Mouse (Mus musculus) cortical plate, adult 2 months (tissue): Measurements from ENCODE around the gene Slc9a4. TPM values are rescaled to one million over a fixed set of nuclear protein-coding genes. Genes with fewer than 3 reads are reported as not detected.

Experiments used
- H3K27ac ChIP-seq: fragments of 200-500 bp; 2 replicates; pipeline ENCODE4 v1.5.1; 2012; ENCODE audit warnings: low read length, control low read depth, inconsistent platforms; ENCODE audit not compliant: insufficient read depth
- H3K4me1 ChIP-seq: fragments of 200-500 bp; 2 replicates; pipeline ENCODE4 v1.6.1; 2011; ENCODE audit warnings: low read length; ENCODE audit not compliant: control insufficient read depth, insufficient read depth
- H3K4me3 ChIP-seq: fragments of 200-500 bp; 2 replicates; pipeline ENCODE4 v1.5.1; 2011; ENCODE audit warnings: mild to moderate bottlenecking, low read length, control low read depth; ENCODE audit not compliant: insufficient read depth
- CTCF ChIP-seq: fragments of 200-500 bp; IDR thresholded peaks from 2 replicates; pipeline ENCODE4 v1.5.1; 2011; ENCODE audit warnings: mild to moderate bottlenecking, control low read depth, low read length; ENCODE audit not compliant: insufficient read depth; ENCODE audit errors: extremely low read depth
- POLR2A ChIP-seq: fragments of 200-500 bp; IDR thresholded peaks from 2 replicates; pipeline ENCODE4 v1.6.1; 2011; ENCODE audit warnings: mild to moderate bottlenecking, low read length, control low read depth; ENCODE audit not compliant: insufficient read depth; ENCODE audit errors: extremely low read depth
- polyA plus RNA-seq: library from polyadenylated mRNA; depleted of rRNA; stranded (reverse); fragments of >200 nt; gene quantifications from 2 replicates; pipeline ENCODE4 v1.2.3, GENCODE M21; 2012; rRNA removed

Slc9a4 gene
- polyA plus RNA-seq, 1 experiment, result 0.33 TPM

DNA sequence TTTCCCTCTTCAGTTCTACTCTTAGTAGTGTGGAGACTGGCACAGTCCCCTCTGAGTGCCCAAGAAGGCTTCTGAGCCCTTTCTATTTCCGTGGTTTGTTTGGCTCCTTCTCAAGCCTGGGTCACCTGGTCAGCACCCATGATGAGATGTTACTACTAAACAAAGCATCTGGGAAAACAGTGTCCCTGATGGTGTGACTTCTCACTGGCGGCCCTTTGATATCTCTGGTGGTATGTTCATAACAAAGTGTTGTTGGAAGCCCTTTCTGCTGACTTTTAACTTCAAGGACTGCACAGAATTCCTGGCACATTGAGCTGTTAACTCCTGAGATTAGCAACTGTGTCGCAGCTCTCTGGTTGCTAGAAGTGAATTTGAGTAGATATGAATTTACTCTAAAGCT is 90.1 kb downstream of the Slc9a4 start:
- TF ChIP-seq CTCF (no peak), POLR2A (no peak)
- Histone ChIP-seq H3K4me1 (no peaks in the 10 kb centered on the region), H3K4me3 (no peak overlapping the region), H3K27ac (no peak overlapping the region)

DNA sequence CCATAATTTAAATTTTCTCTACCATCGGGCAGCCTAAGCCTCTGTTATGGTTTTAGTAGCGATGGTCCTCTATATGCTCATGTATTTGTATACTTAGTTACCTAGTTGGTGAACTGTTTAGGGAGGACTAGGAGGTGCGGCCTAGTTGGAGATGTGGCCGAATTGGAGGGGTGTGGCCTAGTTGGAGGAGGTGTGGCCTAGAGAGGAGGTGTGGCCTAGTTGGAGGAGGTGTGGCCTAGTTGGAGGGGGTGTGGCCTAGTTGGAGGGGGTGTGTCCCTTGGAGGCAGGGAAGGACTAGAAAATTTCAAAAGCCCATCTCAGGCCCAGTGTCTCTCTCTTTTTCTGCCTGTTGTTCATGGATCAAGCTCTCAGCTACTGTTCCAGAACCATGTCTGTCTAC is 91.6 kb downstream of the Slc9a4 start:
- H3K4me3 ChIP-seq, result no peak overlapping the region
- no peaks in the 10 kb centered on the region for H3K4me1 ChIP-seq
- H3K27ac ChIP-seq, result no peak overlapping the region
- TF ChIP-seq POLR2A (no peak), CTCF (no peak)

DNA sequence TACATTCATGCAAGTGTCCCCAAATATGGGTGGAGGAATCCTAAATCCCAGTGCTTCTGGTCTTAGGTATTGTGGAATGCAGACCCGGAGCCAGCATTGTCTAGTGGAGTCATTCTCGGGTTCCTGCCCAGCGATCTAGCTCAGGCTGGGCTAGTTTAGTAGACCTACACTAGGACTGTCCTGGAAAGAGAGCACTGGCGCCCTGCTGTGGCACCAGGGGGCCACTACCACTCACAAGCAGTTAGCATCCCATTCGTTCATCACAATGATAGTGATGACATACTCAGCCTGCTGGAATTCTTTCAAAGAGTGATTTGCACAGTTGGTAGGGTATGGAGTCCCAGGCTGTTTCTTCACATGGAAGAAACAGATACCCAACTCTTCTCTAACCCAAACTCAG is 97.4 kb downstream of the Slc9a4 start:
- Histone ChIP-seq H3K4me1 (no peaks in the 10 kb centered on the region; the same call in 1 of the 2 replicates), H3K27ac (no peak overlapping the region), H3K4me3 (no peak overlapping the region)
- TF ChIP-seq CTCF (no peak), POLR2A (no peak)

Other genes starting within 250 kb of the Slc9a4 start
- 0.08 and 0.13 TPM in 2 replicates for gene Il1rl1, start 150.5 kb upstream of the Slc9a4 start, polyA plus RNA-seq
- gene Il18r1, start 114.5 kb upstream of the Slc9a4 start, polyA plus RNA-seq, result 0.09 TPM in 1 of 2 replicates, not detected in the other
- 0.02 and 0.13 TPM in 2 replicates for gene Il18rap, start 64.7 kb upstream of the Slc9a4 start, polyA plus RNA-seq
- 2.9 and 4.4 TPM in 2 replicates for gene Slc9a2, start 100.5 kb downstream of the Slc9a4 start, polyA plus RNA-seq
- gene Mfsd9, start 210.6 kb downstream of the Slc9a4 start, polyA plus RNA-seq, result 2.8 and 2.9 TPM in 2 replicates
- 0.15 and 0.19 TPM in 2 replicates for gene Tmem182, start 225.5 kb downstream of the Slc9a4 start, polyA plus RNA-seq